Mouse (Mus musculus): ENCODE measurements around the gene Fbxo6. TPM values are rescaled to one million over a fixed set of nuclear protein-coding genes. Genes with fewer than 3 reads are reported as not detected.
"Not testable (repeated sequence)": the region's sequence is repeated elsewhere in the genome, so short reads cannot be mapped to it uniquely, and the experiment has no call there.

The Fbxo6 gene
- total RNA-seq, 2 experiments from 2014 or later, result 21.3 to 22.8 TPM

- DNase-seq, result no peak
Observed at GRCm38 (mm10) chr4:148128241-148128640, 23.7 kb downstream of the Fbxo6 start.

GRCm38 (mm10) chr4:148122694-148123066 is 29.3 kb downstream of the Fbxo6 start:
- no peak for DNase-seq

GRCm38 (mm10) chr4:148121982-148122693 is 29.8 kb downstream of the Fbxo6 start:
- no peak for DNase-seq

GRCm38 (mm10) chr4:148121362-148121761 is 30.6 kb downstream of the Fbxo6 start:
- peak; percentile 45 for DNase-seq

GRCm38 (mm10) chr4:148120555-148120954 is 31.4 kb downstream of the Fbxo6 start:
- DNase-seq, result no peak

GRCm38 (mm10) chr4:148119578-148119977 is 32.4 kb downstream of the Fbxo6 start:
- not testable (repeated sequence) for DNase-seq

- no peak for DNase-seq
Observed at GRCm38 (mm10) chr4:148117392-148117791, 34.5 kb downstream of the Fbxo6 start.

- DNase-seq, result no peak
Observed at GRCm38 (mm10) chr4:148116657-148117056, 35.3 kb downstream of the Fbxo6 start.

- peak; percentile 32 for DNase-seq
Observed at GRCm38 (mm10) chr4:148115467-148115866, 36.5 kb downstream of the Fbxo6 start.

- DNase-seq, result peak; percentile 88
Observed at GRCm38 (mm10) chr4:148114758-148115391, 37.1 kb downstream of the Fbxo6 start.

- no peak for DNase-seq
Observed at GRCm38 (mm10) chr4:148112519-148112918, 39.4 kb downstream of the Fbxo6 start.

- no peak for DNase-seq
Observed at GRCm38 (mm10) chr4:148109215-148109614, 42.7 kb downstream of the Fbxo6 start.

GRCm38 (mm10) chr4:148108565-148109100 is 43.3 kb downstream of the Fbxo6 start:
- DNase-seq, result no peak

GRCm38 (mm10) chr4:148107621-148108291 is 44.2 kb downstream of the Fbxo6 start:
- no peak for DNase-seq

GRCm38 (mm10) chr4:148104146-148104545 is 47.8 kb downstream of the Fbxo6 start:
- DNase-seq, result no peak

- DNase-seq, result peak; percentile 57
Observed at GRCm38 (mm10) chr4:148101801-148102527, 50.0 kb downstream of the Fbxo6 start.

GRCm38 (mm10) chr4:148098666-148099065 is 53.3 kb downstream of the Fbxo6 start:
- no peak for DNase-seq

GRCm38 (mm10) chr4:148097936-148098335 is 54.0 kb downstream of the Fbxo6 start:
- DNase-seq, result no peak
